Mouse (Mus musculus): Measurements from ENCODE around the gene Lcor. TPM values are rescaled to one million over a fixed set of nuclear protein-coding genes. Genes with fewer than 3 reads are reported as not detected.

Gene Lcor
- polyA plus RNA-seq, 1 experiment from 2014 or later: 14.6 TPM

DNA sequence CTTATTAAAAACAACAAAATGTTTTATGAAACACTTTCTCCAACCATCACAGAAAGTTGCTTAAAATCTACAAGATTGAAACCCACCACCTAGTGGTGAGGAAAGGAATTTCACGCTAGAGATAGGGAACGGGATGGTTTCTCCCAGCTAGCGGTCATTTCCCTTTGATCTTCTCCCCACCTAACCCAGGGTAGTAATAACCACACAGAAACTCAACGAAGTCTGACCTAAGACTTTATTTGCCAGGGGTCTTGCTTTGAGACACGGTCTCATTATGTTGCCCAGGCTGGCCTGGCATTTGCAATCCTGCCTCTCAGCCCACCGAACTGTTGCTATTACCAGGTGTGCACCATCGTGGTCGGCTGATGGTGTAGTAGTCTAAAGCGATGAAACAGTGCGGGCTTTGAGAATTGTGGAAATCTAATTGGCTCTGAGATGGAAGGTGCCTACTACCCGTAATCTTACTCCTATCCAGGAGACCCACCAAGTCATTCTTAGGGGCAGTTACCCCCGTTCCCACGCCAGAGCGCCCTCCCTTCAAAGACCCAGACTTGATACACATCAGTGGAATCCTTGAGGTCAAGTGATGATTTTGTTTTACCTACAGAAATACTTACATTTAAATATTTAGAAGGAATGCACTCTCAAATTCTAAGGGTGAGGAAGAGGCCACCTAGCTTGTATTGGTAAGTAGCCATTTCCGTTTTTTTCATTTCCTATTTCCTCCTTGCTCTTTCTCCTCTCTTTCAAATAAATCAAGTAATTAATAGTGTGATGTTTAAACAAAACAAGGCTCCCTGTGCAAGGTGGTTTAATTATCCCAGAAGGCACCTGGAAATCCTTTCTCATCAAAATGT, 1.2 kb upstream of the Lcor start:
- WGBS: 11% methylated on average over 15 of the region's 15 CpGs
- no peak for ATAC-seq (ENCODE audit: low FRiP score, low read depth)
- no peaks in the 10 kb centered on the region for H3K27me3 ChIP-seq
- H3K4me2 ChIP-seq: peak overlapping the region; percentile 80
- H3K4me1 ChIP-seq (replicated peaks): peaks cover 28% of the 10 kb centered on the region
- no peak overlapping the region for H3K27ac ChIP-seq (replicated peaks)
- no peaks in the 10 kb centered on the region for H3K36me3 ChIP-seq
- H3K4me3 ChIP-seq: peak overlapping the region; percentile 98
- no peaks in the 10 kb centered on the region for H3K9me3 ChIP-seq
- H3K9ac ChIP-seq: peak overlapping the region; percentile 97; the same call in 1 of the 2 replicates

DNA sequence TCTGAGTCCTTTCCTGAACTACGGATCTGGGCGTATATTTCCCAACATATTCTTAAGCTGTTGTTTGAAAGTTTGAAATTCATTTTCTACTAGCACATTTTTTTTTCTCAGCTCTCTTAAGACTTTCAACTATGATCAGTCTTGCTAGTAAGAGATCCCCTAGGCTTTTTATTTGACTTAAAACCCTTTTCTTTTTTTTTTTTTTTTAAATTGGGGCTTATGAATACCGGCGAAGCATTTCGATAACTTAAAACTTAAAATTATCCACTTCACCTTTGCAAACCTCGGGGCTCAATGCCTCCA, 599 bp upstream of the Lcor start:
- Histone ChIP-seq H3K36me3 (no peaks in the 10 kb centered on the region), H3K4me2 (peak overlapping the region; percentile 80), H3K4me3 (peak overlapping the region; percentile 98), H3K9me3 (no peaks in the 10 kb centered on the region), H3K4me1 (replicated peaks) (peaks cover 33% of the 10 kb centered on the region), H3K27me3 (no peaks in the 10 kb centered on the region), H3K27ac (replicated peaks) (peak overlapping the region; percentile 99), H3K9ac (peak overlapping the region; percentile 97)
- ATAC-seq (ENCODE audit: low FRiP score, low read depth): no peak
- 8% methylated on average over 6 of the region's 6 CpGs for WGBS

DNA sequence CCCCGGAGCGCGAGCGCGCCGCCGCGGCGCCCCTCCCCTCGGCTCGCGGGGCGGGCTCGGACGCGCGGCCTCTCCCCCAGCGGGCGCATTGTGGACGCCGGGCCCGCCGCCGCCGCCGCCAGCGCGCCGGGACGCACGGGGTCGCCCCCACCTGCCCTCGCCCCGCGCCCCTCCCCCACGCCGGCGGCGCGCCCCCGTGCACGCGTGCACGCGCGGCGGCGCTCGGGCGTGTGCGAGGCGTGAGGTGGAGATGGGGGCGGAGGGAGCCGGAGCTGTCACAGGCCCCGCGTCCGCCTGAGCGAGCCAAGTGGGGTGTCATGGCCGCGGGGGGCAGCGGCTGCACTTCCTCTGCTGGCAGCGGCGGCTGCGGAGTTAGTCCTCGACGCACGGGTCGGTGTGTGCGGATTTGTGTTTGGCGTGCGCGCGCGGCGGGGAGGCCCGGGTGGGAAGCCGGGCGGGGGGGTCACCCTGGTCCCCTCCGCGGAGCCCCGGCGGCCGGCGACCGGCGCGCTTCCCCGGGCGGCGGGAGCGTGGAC, 540 bp downstream of the Lcor start:
- WGBS: under 1% methylated on average over 45 of the region's 91 CpGs
- Histone ChIP-seq H3K36me3 (no peaks in the 10 kb centered on the region), H3K4me3 (peak overlapping the region; percentile 98), H3K9me3 (no peaks in the 10 kb centered on the region), H3K9ac (peak overlapping the region; percentile 97), H3K27ac (replicated peaks) (peak overlapping the region; percentile 99), H3K4me2 (peak overlapping the region; percentile 80), H3K27me3 (no peaks in the 10 kb centered on the region), H3K4me1 (replicated peaks) (peaks cover 41% of the 10 kb centered on the region)
- ATAC-seq (ENCODE audit: low FRiP score, low read depth): peak; percentile 79

DNA sequence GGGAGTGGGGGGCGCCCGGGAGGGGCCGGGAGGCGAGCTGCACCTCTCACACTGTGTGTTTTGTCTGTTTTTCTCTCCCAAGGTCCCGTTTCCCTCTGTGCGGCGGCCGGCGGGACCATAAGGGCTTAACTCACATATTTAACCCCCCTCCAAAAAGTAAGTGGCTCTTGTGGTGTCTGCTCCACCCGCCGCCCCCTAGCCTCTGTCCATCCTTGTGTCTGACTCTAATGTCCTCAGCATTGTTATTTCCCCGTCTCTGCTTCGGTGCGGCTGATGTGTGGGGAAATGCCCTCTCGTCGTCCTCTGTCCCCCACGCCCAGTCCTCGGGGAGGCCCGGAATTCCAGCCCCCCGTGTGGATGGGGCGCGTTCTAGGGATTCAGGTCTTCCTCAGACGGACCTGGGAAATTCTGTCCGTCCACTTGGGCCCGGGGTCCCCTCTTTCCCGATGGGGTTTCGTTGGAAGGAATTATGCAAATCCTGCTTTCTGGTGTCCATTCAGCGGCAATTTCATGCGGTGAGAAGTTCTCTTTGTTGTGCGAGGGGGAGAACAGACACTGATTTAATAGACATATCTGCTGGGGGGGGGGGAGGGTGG, 1.1 kb downstream of the Lcor start:
- H3K36me3 ChIP-seq: no peaks in the 10 kb centered on the region
- H3K4me1 ChIP-seq (replicated peaks): peaks cover 41% of the 10 kb centered on the region
- H3K27me3 ChIP-seq: no peaks in the 10 kb centered on the region
- WGBS: under 1% methylated on average over 30 of the region's 30 CpGs
- peak overlapping the region; percentile 80 for H3K4me2 ChIP-seq
- H3K9me3 ChIP-seq: no peaks in the 10 kb centered on the region
- H3K9ac ChIP-seq: peak overlapping the region; percentile 97
- H3K27ac ChIP-seq (replicated peaks): peak overlapping the region; percentile 99
- ATAC-seq (ENCODE audit: low FRiP score, low read depth): peak; percentile 55
- peak overlapping the region; percentile 98 for H3K4me3 ChIP-seq

DNA sequence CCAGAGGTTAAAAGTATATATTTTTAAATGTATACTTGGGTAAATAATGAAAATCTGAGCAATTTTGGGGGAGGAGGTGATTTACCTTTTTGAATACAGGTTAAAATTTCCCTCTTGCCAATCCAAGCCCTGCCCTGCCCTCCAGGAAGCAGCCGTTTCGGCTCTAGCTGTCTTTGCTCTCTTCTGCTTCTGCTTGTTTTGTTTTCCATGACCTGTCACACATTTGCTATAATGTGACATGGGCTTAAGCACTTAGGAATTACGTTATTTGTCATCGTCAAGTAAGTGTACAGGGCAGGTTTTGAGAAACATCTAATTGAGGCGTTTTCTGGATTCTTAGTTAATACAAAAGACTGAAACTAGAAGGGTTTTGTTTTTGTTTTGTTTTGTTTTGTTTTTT, 1.9 kb downstream of the Lcor start:
- Histone ChIP-seq H3K4me3 (peak overlapping the region; percentile 98), H3K27me3 (no peaks in the 10 kb centered on the region), H3K4me2 (peak overlapping the region; percentile 80), H3K36me3 (no peaks in the 10 kb centered on the region), H3K9me3 (no peaks in the 10 kb centered on the region), H3K4me1 (replicated peaks) (peaks cover 41% of the 10 kb centered on the region), H3K9ac (peak overlapping the region; percentile 42; the same call in 1 of the 2 replicates), H3K27ac (replicated peaks) (no peak overlapping the region)
- 15% methylated on average over 5 of the region's 5 CpGs for WGBS
- ATAC-seq (ENCODE audit: low FRiP score, low read depth): no peak

DNA sequence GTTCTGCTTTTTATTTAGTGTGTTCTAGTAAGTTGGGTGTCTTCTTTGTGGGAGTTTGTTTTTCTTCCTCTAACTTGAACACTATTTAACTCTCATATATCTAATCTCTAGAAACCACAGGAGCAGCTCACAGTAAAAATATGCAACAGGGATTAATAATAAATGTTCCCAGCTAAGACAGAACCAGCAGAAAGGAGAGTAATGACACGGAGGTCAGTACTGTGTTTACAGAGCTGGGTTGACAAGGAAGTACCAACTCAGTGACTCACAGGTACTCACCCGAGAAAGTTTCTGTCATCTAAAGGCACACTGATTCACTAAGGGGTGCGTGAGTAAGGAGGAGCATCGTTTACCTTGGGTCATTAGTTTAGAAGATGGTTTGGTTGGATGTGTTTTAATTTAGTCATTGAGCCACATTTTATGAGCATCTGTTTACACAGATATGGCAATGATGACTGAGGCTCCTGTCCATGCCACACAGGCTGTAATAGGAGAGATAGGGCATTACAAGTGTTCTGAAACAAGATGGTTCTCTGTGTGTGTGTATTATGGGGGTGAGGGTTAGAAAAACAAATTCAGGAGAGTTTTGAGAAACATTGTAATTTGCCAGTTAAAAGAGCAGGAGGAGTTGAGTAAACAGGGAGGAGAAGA, 13.1 kb downstream of the Lcor start:
- 70% methylated on average over 4 of the region's 4 CpGs for WGBS
- no peaks in the 10 kb centered on the region for H3K9me3 ChIP-seq
- ATAC-seq (ENCODE audit: low FRiP score, low read depth): no peak
- H3K4me3 ChIP-seq: no peak overlapping the region
- no peaks in the 10 kb centered on the region for H3K36me3 ChIP-seq
- H3K27ac ChIP-seq (replicated peaks): no peak overlapping the region
- H3K4me2 ChIP-seq: no peak overlapping the region
- H3K9ac ChIP-seq: no peak overlapping the region
- H3K4me1 ChIP-seq (replicated peaks): 0 out of 2 replicates have a peak, but pooled peaks cover 4% of the 10 kb centered on the region
- H3K27me3 ChIP-seq: no peaks in the 10 kb centered on the region

DNA sequence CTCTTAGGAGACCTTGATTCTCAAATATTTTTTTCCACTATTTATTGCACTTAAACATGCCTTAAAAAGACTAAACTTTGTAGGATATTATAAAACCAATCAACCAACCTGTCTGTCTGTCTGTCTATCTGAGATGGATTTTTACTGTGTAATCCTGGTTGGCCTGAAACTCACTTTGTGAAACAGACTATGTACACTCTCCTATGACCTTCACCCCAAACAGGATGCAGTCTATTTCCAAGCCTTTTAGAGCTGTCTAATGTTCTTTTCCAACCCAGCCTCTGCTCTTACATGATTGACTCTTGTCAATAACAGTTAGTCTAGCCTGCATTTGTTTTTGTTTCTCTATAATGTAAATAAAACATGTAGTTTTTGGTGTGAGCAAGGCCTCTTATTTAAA, 13.6 kb downstream of the Lcor start:
- Histone ChIP-seq H3K9ac (no peak overlapping the region), H3K4me2 (no peak overlapping the region), H3K27me3 (no peaks in the 10 kb centered on the region), H3K27ac (replicated peaks) (no peak overlapping the region), H3K4me1 (replicated peaks) (0 out of 2 replicates have a peak, but pooled peaks cover 4% of the 10 kb centered on the region), H3K9me3 (no peaks in the 10 kb centered on the region), H3K36me3 (no peaks in the 10 kb centered on the region), H3K4me3 (no peak overlapping the region)
- ATAC-seq (ENCODE audit: low FRiP score, low read depth): no peak

DNA sequence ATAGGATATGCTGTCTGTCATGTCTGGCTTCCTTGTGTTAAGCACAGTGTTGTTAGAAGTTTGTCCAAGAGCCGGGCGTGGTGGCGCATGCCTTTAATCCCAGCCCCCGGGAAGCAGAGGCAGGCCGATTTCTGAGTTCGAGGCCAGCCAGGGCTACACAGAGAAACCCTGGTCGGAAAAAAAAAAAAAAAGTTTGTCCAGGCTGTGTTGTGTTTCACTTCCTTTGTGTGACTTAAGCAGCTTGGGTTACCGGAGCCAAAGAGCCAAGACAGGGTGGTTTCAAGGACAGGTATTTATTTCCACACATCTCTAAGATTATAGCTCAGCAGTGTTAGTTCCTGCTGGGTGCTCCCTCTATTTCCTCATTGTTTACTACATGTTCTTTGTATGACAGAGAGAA, 25.4 kb downstream of the Lcor start:
- WGBS: 96% methylated on average over 8 of the region's 8 CpGs
- H3K4me3 ChIP-seq: no peak overlapping the region
- no peak overlapping the region for H3K27ac ChIP-seq (replicated peaks)
- no peak overlapping the region for H3K9ac ChIP-seq
- no peaks in the 10 kb centered on the region for H3K36me3 ChIP-seq
- ATAC-seq (ENCODE audit: low FRiP score, low read depth): no peak
- no peaks in the 10 kb centered on the region for H3K9me3 ChIP-seq
- H3K4me2 ChIP-seq: no peak overlapping the region
- no peaks in the 10 kb centered on the region for H3K27me3 ChIP-seq
- H3K4me1 ChIP-seq (replicated peaks): no peaks in the 10 kb centered on the region

DNA sequence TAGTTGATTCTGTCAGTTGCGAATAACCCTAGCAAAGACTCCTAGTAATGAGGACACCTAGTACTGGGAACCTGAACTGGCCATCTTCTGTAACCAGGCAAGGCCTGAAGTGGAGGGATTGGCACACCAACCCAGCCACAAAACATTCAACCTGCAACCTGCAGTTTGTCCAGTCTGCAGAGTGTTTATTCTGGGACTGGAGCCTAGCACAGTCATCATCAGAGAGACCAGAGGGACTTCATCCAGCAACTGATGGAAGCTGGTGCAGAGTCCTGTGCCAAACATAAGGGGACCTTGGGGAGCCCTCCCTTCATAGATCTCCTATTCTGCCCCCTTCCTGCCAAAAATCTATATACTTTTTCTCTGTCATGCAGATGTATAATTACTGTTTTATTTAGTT, 32.4 kb downstream of the Lcor start:
- Histone ChIP-seq H3K4me1 (replicated peaks) (peaks cover 18% of the 10 kb centered on the region; the same call in 1 of the 2 replicates), H3K9ac (no peak overlapping the region), H3K9me3 (no peaks in the 10 kb centered on the region), H3K36me3 (no peaks in the 10 kb centered on the region), H3K27me3 (no peaks in the 10 kb centered on the region), H3K4me3 (no peak overlapping the region), H3K27ac (replicated peaks) (no peak overlapping the region), H3K4me2 (no peak overlapping the region)
- ATAC-seq (ENCODE audit: low FRiP score, low read depth): 0 out of 2 replicates have a peak, but pooled peaks have one; percentile 56
- 84% methylated on average over 1 of the region's 1 CpGs for WGBS

DNA sequence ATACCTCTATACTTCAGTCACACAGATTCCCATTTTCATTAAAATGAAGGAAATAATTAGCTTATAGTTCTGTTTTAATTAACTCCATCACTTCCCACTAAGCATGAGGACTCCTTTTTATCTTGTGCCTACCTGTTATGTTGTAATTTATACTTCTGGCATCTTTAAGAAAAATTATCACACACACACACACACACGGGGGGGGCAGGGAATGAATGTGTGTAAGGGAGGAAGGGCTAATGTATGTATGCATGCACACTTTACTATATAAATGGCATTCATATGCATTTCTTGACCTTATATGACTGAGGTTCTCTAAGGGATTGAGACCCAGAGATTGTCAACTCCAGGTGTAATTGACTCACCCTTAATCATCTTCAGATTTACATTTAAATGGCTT, 33.1 kb downstream of the Lcor start:
- Histone ChIP-seq H3K4me3 (no peak overlapping the region), H3K4me2 (no peak overlapping the region), H3K27me3 (no peaks in the 10 kb centered on the region), H3K9ac (no peak overlapping the region), H3K4me1 (replicated peaks) (peaks cover 18% of the 10 kb centered on the region; the same call in 1 of the 2 replicates), H3K27ac (replicated peaks) (no peak overlapping the region), H3K36me3 (no peaks in the 10 kb centered on the region), H3K9me3 (no peaks in the 10 kb centered on the region)
- ATAC-seq (ENCODE audit: low FRiP score, low read depth): no peak
- 66% methylated on average over 1 of the region's 1 CpGs for WGBS

DNA sequence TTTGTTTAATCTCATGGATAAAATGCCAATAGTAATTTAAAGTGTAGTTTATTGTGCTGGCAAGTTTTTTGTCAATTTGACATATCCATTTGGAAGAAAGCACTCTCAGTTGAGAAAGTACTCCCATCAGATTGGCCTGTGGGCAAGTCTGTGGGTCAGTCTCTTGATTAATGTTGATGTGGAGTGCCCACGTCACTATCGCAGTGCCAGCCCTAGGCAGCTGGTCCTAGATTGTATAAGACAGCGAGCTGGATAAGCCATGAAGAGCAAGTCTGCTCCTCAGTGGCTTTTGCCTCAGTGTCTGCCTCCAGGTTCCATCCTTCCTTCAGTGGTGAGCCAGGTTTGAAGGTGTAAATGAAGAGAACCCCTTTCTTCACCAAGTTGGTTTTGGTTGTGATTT, 34.6 kb downstream of the Lcor start:
- no peak overlapping the region for H3K4me2 ChIP-seq
- H3K9ac ChIP-seq: no peak overlapping the region
- H3K9me3 ChIP-seq: no peaks in the 10 kb centered on the region
- no peaks in the 10 kb centered on the region for H3K27me3 ChIP-seq
- no peak overlapping the region for H3K27ac ChIP-seq (replicated peaks)
- no peak for ATAC-seq (ENCODE audit: low FRiP score, low read depth)
- peaks cover 22% of the 10 kb centered on the region for H3K4me1 ChIP-seq (replicated peaks)
- no peak overlapping the region for H3K4me3 ChIP-seq
- WGBS: 69% methylated on average over 3 of the region's 3 CpGs
- no peaks in the 10 kb centered on the region for H3K36me3 ChIP-seq

DNA sequence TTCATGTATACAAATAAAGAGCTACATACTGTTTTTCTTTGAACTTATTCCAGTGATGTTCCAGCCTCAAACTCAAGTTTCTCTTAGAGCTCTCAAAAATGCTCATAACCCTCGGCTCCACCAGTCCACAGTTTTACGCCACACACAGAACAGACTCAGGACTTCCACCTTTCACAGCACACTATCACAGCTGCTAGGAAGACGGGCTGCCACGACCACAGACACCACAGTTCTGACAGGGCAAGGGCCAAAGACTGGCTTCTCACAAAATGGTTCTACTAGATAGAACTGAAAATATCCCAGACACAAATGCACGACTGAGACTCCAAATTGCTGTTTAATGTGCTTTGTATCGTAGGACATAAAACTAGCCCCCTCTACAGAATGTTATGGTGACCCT, 36.7 kb downstream of the Lcor start:
- Histone ChIP-seq H3K36me3 (no peaks in the 10 kb centered on the region), H3K9ac (no peak overlapping the region), H3K9me3 (no peaks in the 10 kb centered on the region), H3K27me3 (no peaks in the 10 kb centered on the region), H3K4me1 (replicated peaks) (peaks cover 30% of the 10 kb centered on the region), H3K4me3 (no peak overlapping the region), H3K27ac (replicated peaks) (no peak overlapping the region), H3K4me2 (no peak overlapping the region)
- 82% methylated on average over 6 of the region's 6 CpGs for WGBS
- no peak for ATAC-seq (ENCODE audit: low FRiP score, low read depth)

All from hindbrain, embryonic 15.5 days (tissue).